Mouse (Mus musculus) hindbrain, embryonic 13.5 days (tissue): Measurements from ENCODE around the gene Shf. TPM values are rescaled to one million over a fixed set of nuclear protein-coding genes. Genes with fewer than 3 reads are reported as not detected.
A peak's percentile ranks its signal among the peaks of the same experiment; 100 is the strongest.

ENCODE experiments used
- ATAC-seq: fragments of 200-750 bp; cut with Nextera tagmentation; 2 replicates; pipeline ENCODE4 v1.8.0; 2017; ENCODE audit warnings: moderate TSS enrichment; ENCODE audit not compliant: low FRiP score
- H3K27ac ChIP-seq: fragments of 300-500 bp; sonication (generic); 2 replicates; pipeline ENCODE4 v1.5.1; 2015; ENCODE audit warnings: inconsistent platforms, mild to moderate bottlenecking, moderate library complexity
- H3K27me3 ChIP-seq: fragments of 300-500 bp; sonication (generic); 2 replicates; pipeline ENCODE4 v1.6.1; 2015; ENCODE audit warnings: mild to moderate bottlenecking, inconsistent platforms
- H3K36me3 ChIP-seq: fragments of 300-500 bp; sonication (generic); 2 replicates; pipeline ENCODE4 v1.6.1; 2015; ENCODE audit warnings: mild to moderate bottlenecking, inconsistent platforms
- H3K4me1 ChIP-seq: fragments of 300-500 bp; sonication (generic); replicated peaks from 2 replicates; pipeline ENCODE4 v1.6.1; 2015; ENCODE audit warnings: inconsistent platforms
- H3K4me2 ChIP-seq: fragments of 300-500 bp; sonication (generic); 2 replicates; pipeline ENCODE4 v1.6.1; 2015; ENCODE audit warnings: inconsistent platforms, mild to moderate bottlenecking, moderate library complexity
- H3K4me3 ChIP-seq: fragments of 300-500 bp; sonication (generic); 2 replicates; pipeline ENCODE4 v1.5.1; 2015; ENCODE audit warnings: mild to moderate bottlenecking, inconsistent platforms
- H3K9ac ChIP-seq: fragments of 300-500 bp; sonication (generic); 2 replicates; pipeline ENCODE4 v1.6.1; 2015; ENCODE audit warnings: mild to moderate bottlenecking, inconsistent platforms
- H3K9me3 ChIP-seq: fragments of 300-500 bp; sonication (generic); 2 replicates; pipeline ENCODE4 v1.6.1; 2016; ENCODE audit warnings: inconsistent platforms
- WGBS: fragments of 180-500 bp; shearing (Covaris S2); methylation state at CpG from one replicate; pipeline ENCODE4 v1.1.7; 2015; 5-methylcytosine and 5-hydroxymethylcytosine counted together
- polyA plus RNA-seq: library from polyadenylated mRNA; unstranded; fragments of >200 nt; fragmentation: Nextera tagmentation; extraction: Ambion mirVana; gene quantifications from 2 replicates; pipeline ENCODE4 v1.2.1, GENCODE M21; 2015

Gene Shf
- polyA plus RNA-seq, 1 experiment from 2014 or later: 13.5 TPM

GRCm38 (mm10) chr2:122367181-122367580 is 1.8 kb downstream of the Shf start:
- peaks cover 7% of the 10 kb centered on the region; the same call in 1 of the 2 replicates for H3K27me3 ChIP-seq
- H3K27ac ChIP-seq: peak overlapping the region; percentile 73
- H3K9ac ChIP-seq: peak overlapping the region; percentile 95
- peaks cover 45% of the 10 kb centered on the region for H3K4me1 ChIP-seq
- H3K4me2 ChIP-seq: peak overlapping the region; percentile 79
- 31% methylated on average over 4 of the region's 4 CpGs for WGBS
- H3K9me3 ChIP-seq: no peaks in the 10 kb centered on the region
- H3K4me3 ChIP-seq: peak overlapping the region; percentile 95
- no peak for ATAC-seq
- H3K36me3 ChIP-seq: peaks cover 14% of the 10 kb centered on the region; the same call in 1 of the 2 replicates

DNA sequence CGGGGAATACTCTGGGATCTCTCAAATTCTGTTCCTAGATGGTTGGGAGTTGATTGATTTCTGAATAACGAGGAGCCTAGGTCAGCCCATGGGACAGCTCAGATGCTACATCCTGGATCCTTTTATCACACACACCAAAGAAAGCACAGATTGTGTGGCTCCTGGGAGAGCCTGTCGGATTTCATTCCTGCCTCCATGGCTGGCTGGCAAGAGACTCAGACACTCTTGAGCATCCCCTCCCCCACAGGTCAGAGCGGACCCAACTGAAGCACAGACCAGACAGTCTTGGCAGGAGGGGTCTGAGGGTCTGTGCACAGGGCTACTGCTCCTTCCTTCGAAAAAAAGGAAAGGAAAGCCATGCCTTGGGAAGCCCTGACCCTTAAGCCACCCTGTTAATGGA is 2.3 kb downstream of the Shf start:
- ATAC-seq: no peak
- Histone ChIP-seq H3K4me1 (peaks cover 50% of the 10 kb centered on the region), H3K9me3 (no peaks in the 10 kb centered on the region), H3K4me3 (peak overlapping the region; percentile 95), H3K27ac (peak overlapping the region; percentile 73), H3K27me3 (peaks cover 4% of the 10 kb centered on the region; the same call in 1 of the 2 replicates), H3K4me2 (peak overlapping the region; percentile 79), H3K36me3 (peaks cover 14% of the 10 kb centered on the region), H3K9ac (peak overlapping the region; percentile 95)
- WGBS: 23% methylated on average over 5 of the region's 5 CpGs

GRCm38 (mm10) chr2:122366039-122366438 is 2.9 kb downstream of the Shf start:
- Histone ChIP-seq H3K36me3 (peaks cover 14% of the 10 kb centered on the region), H3K27ac (peak overlapping the region; percentile 73), H3K9me3 (no peaks in the 10 kb centered on the region), H3K4me3 (peak overlapping the region; percentile 95), H3K4me1 (peaks cover 54% of the 10 kb centered on the region), H3K4me2 (peak overlapping the region; percentile 79), H3K27me3 (peaks cover 4% of the 10 kb centered on the region; the same call in 1 of the 2 replicates), H3K9ac (peak overlapping the region; percentile 95; the same call in 1 of the 2 replicates)
- no peak for ATAC-seq
- 34% methylated on average over 3 of the region's 3 CpGs for WGBS

DNA sequence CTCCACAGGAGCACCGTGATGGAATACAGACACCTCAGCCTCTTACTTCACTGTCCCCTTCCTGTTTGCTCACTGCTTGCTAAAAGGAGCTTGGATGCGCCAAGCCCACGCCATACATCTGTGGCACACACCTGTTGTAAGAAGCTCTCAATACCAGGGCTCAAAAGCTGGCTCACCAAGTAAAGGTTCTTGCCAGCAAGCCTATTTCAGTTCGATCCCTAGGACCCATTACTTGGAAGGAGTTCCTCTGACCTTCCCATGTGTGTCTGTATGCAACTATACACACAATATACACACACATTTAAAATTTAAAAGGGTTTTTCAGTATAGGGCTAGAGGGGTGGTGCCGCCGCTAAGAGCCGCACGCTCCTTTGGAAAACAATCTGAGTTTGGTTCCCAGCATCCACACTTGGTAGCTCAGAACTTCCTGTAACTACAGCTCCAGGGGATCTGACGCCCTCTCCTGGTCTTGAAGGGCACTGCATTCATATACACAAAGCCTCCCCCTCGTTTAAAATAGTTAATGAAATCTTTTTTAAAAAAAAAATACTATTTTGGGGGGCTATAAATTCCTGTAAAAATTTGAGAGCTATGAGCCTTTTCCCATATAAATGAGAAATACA is 3.6 kb downstream of the Shf start:
- Histone ChIP-seq H3K27ac (peak overlapping the region; percentile 73; the same call in 1 of the 2 replicates), H3K36me3 (peaks cover 14% of the 10 kb centered on the region), H3K4me3 (no peak overlapping the region), H3K9ac (no peak overlapping the region), H3K9me3 (no peaks in the 10 kb centered on the region), H3K27me3 (peaks cover 4% of the 10 kb centered on the region; the same call in 1 of the 2 replicates), H3K4me2 (peak overlapping the region; percentile 79; the same call in 1 of the 2 replicates), H3K4me1 (peaks cover 59% of the 10 kb centered on the region)
- WGBS: 87% methylated on average over 10 of the region's 10 CpGs
- ATAC-seq: no peak

DNA sequence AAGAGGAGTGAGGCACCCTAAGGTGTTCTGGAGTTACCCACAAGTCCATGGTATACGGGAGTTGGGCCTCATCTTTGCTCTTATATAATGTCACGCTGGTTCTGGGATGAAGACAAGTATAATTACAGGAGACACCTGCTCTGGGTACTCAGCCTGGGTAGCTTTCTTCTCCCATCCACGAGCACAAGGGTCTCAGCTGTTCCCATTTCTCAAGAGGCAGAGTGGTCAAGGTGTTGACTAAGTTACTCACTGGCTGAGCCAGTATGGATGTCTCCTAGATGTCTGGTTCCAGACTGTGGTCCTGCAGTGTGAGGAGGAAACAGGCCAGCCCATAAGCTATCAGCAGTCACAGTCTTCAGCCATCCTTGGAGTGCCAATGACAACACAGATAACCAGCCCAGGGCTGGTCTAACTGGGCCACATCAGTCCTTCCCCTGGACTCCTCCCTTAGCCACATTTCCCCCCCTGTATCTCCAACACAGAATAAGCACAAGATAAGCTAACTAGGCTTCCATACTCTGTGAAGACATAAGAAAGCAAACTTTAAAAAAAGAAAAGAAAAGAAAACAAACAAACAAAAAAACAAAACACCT is 4.5 kb downstream of the Shf start:
- ATAC-seq: no peak
- H3K9me3 ChIP-seq: no peaks in the 10 kb centered on the region
- H3K27me3 ChIP-seq: no peaks in the 10 kb centered on the region
- H3K4me3 ChIP-seq: no peak overlapping the region
- 93% methylated on average over 3 of the region's 3 CpGs for WGBS
- no peak overlapping the region for H3K27ac ChIP-seq
- H3K9ac ChIP-seq: no peak overlapping the region
- peaks cover 56% of the 10 kb centered on the region for H3K4me1 ChIP-seq
- peaks cover 18% of the 10 kb centered on the region for H3K36me3 ChIP-seq
- H3K4me2 ChIP-seq: no peak overlapping the region

GRCm38 (mm10) chr2:122362622-122363523 is 6.1 kb downstream of the Shf start:
- Histone ChIP-seq H3K4me2 (no peak overlapping the region), H3K4me1 (peaks cover 51% of the 10 kb centered on the region), H3K36me3 (peaks cover 30% of the 10 kb centered on the region), H3K4me3 (no peak overlapping the region), H3K27me3 (no peaks in the 10 kb centered on the region), H3K27ac (no peak overlapping the region), H3K9ac (no peak overlapping the region), H3K9me3 (no peaks in the 10 kb centered on the region)
- 77% methylated on average over 13 of the region's 13 CpGs for WGBS
- ATAC-seq: no peak

GRCm38 (mm10) chr2:122361868-122362621 is 6.9 kb downstream of the Shf start:
- Histone ChIP-seq H3K27me3 (no peaks in the 10 kb centered on the region), H3K27ac (no peak overlapping the region), H3K9me3 (no peaks in the 10 kb centered on the region), H3K36me3 (peaks cover 38% of the 10 kb centered on the region), H3K4me3 (no peak overlapping the region), H3K9ac (peak overlapping the region; percentile 39; the same call in 1 of the 2 replicates), H3K4me2 (no peak overlapping the region), H3K4me1 (peaks cover 44% of the 10 kb centered on the region)
- WGBS: 61% methylated on average over 10 of the region's 10 CpGs
- ATAC-seq: no peak

DNA sequence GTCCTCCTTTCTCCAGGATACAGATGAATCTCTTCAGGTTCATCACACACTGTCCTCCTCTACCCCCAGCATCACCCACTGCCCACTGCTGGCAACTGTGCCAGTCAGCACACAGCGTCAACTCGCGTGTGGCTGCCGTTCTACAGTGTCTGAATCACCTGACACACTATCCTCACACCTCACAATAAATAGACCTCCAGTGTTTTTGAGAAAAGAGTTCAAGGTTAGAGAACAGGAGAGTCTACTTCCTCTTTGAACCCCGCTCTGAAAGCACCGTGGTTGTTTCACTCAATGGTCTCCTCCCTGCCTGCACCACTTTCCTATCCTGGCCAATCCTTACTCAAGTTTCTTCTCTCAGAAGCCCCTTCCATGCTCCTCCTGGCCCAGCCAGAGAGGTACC is 7.8 kb downstream of the Shf start:
- Histone ChIP-seq H3K4me1 (peaks cover 40% of the 10 kb centered on the region), H3K36me3 (peaks cover 46% of the 10 kb centered on the region), H3K9ac (no peak overlapping the region), H3K27me3 (no peaks in the 10 kb centered on the region), H3K4me3 (no peak overlapping the region), H3K9me3 (no peaks in the 10 kb centered on the region), H3K27ac (no peak overlapping the region), H3K4me2 (no peak overlapping the region)
- no peak for ATAC-seq
- 93% methylated on average over 6 of the region's 6 CpGs for WGBS

GRCm38 (mm10) chr2:122360310-122360709 is 8.7 kb downstream of the Shf start:
- Histone ChIP-seq H3K9me3 (no peaks in the 10 kb centered on the region), H3K4me2 (no peak overlapping the region), H3K27me3 (no peaks in the 10 kb centered on the region), H3K27ac (no peak overlapping the region), H3K4me3 (no peak overlapping the region), H3K9ac (no peak overlapping the region), H3K36me3 (peaks cover 54% of the 10 kb centered on the region), H3K4me1 (peaks cover 38% of the 10 kb centered on the region)
- no peak for ATAC-seq
- 84% methylated on average over 6 of the region's 6 CpGs for WGBS

GRCm38 (mm10) chr2:122356187-122356586 is 12.8 kb downstream of the Shf start:
- Histone ChIP-seq H3K4me3 (no peak overlapping the region), H3K4me2 (no peak overlapping the region), H3K9me3 (no peaks in the 10 kb centered on the region), H3K27me3 (no peaks in the 10 kb centered on the region), H3K36me3 (peaks cover 55% of the 10 kb centered on the region), H3K9ac (no peak overlapping the region), H3K27ac (no peak overlapping the region), H3K4me1 (peaks cover 61% of the 10 kb centered on the region)
- WGBS: 72% methylated on average over 3 of the region's 3 CpGs
- ATAC-seq: no peak

DNA sequence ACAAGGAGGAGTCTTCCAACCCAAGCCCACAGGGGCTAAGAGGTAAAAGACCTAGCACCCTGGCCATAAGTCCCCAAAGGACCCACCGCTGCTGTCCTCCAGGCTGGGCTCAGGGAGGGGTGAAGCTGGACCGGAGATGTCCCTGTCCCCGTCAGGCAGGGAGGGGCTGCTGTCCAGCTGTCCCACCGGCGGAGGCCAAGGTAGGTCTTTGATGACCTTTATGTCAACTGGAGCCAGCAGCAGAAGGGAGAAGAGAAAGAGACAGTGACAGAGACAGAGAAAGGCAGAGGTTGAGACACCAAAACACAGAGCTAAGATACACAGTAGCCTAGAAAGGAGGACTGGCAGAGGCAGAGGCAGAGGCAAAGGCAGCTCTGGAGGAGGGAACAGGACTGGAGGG is 13.6 kb downstream of the Shf start:
- H3K36me3 ChIP-seq: peaks cover 55% of the 10 kb centered on the region

More for the DNA sequence above, 13.6 kb downstream of the Shf start:
- H3K9ac ChIP-seq: no peak overlapping the region
- H3K27ac ChIP-seq: 0 out of 2 replicates have a peak overlapping the region, but pooled peaks have one; percentile 44
- no peaks in the 10 kb centered on the region for H3K27me3 ChIP-seq
- no peak overlapping the region for H3K4me3 ChIP-seq
- H3K4me1 ChIP-seq: peaks cover 60% of the 10 kb centered on the region
- H3K9me3 ChIP-seq: no peaks in the 10 kb centered on the region
- 90% methylated on average over 5 of the region's 5 CpGs for WGBS
- H3K4me2 ChIP-seq: no peak overlapping the region
- no peak for ATAC-seq
